Mouse (Mus musculus): ENCODE measurements at regions not wholly inside any gene's neighbourhood (a gene's known extent, or its start where the extent isn't known, plus 50 kb on each side); places are given as distances from the start of the nearest gene placed in this dataset.

DNA sequence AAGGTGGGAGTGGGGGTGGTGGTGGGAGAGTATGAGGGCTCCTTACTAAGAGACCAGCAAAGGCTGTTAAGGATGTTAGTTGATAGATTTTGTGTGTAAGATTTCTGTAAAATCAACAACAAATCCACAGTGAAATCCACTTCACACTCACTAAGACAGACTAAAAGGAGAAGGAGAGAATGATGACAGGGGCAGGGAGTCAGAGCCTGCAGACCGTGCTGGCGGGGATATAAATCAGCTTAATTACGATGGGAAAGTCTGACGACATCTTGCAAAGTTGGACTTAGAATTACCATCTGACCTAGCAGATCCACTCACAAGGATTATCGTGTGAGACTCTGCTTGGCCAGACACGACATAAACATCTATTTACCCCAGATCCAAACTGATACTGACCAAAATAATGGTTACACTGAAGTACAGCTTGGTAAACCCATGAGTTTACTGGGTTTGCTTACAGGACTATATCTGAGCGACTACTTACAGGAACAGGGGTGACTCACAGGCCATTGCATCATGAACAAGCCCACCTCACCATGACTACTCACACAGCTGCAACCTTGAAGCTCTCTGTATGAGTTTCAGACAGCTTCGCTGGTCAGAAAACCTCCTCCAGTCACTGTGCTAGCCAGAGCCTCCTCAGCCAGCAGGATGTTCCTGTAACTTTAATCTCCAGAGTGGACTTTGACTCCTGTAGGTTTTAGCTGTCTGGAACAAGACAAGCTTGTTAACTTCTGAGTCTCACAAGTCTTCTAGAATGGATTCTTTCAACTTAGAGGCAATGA lies 50.5 kb upstream of the Ednra start:
- peak; percentile 70 for DNase-seq (ENCODE audit: low read depth)

DNA sequence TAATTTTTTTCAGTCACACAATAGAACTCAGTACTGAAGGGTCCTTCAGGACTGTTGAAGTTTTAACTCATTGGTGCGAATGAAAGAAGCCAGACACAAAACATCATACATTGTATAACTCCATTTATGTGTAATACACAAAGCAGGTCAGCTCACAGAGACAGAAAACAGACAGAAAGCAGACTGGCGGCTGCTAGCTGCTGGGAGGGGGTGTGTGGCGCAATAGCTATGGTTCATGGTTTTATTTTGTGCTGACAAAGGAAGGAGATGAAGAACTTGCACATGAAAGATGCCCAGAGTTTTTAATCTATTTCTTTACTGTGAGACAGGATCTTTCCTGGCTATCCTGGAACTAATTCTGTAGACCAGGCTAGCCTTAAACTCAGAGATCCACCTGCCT lies 51.3 kb upstream of the Ednra start:
- DNase-seq (ENCODE audit: low read depth) = no peak

DNA sequence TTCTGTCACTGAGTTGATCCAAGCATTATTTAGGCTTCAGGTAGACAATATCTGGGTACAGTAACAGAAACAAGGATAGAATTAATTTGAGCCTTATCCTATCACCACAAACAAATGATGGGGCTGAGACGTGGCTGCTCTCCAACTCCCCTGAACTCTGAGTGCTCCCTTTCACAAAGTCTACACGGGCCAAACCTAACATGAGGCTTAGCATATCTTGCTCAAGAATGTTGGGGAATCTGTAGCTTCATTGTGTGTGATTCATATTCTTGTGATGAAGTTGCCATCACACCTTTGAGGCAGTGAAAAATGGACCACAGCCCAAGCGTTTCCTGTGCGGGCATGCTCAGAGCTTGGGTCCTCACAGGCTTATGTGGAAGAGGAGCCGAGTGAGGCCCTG lies 53.3 kb upstream of the Ednra start:
- DNase-seq (ENCODE audit: low read depth) = peak; percentile 57

DNA sequence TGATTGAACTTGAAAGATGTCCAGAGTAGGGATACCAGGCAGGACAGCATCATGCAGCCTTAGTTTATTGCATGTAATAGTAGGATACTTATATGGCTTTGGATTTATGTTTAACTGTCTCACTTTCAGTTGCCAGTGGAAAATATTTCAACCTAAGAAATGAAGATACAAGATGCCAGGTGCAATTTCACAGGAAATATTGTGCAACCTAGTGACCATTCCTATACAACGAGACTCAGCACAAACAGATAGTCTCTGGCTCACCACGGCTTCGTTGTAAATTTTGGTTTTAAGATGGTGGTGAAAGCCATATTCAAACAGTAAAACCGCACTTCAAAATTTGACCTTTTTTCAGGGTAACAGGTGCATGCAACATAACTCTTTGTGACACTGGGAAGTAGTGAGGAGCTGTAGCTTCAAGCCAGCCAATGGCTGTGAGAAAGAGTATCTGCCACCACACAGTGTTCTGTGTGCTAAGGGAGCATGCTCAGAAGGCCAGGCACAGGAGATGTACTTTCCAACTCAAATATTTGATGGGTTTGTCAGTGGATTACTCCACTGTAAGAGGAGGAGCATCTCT lies 61.5 kb upstream of the Ednra start:
- DNase-seq (ENCODE audit: low read depth) = no peak

DNA sequence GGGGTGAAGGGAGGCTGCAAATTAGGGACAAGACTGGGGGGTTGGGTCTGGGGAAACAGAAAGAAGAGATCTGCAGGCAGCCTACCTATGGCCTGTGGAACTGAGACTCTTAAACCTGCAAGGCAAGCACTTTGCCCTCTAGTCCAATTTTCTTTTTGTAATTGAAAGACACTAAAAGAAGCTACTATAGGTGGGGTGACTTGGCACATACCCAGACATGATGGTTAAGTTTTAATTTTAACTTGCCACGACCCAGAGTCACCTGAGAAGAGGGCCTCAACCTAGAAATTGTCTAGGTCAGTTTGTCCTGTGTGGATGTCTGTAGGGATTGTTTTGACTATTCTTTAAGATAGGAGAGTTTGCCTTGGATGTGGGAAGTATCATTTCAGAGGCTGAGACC lies 70.6 kb upstream of the Ednra start:
- DNase-seq (ENCODE audit: low read depth) = no peak

DNA sequence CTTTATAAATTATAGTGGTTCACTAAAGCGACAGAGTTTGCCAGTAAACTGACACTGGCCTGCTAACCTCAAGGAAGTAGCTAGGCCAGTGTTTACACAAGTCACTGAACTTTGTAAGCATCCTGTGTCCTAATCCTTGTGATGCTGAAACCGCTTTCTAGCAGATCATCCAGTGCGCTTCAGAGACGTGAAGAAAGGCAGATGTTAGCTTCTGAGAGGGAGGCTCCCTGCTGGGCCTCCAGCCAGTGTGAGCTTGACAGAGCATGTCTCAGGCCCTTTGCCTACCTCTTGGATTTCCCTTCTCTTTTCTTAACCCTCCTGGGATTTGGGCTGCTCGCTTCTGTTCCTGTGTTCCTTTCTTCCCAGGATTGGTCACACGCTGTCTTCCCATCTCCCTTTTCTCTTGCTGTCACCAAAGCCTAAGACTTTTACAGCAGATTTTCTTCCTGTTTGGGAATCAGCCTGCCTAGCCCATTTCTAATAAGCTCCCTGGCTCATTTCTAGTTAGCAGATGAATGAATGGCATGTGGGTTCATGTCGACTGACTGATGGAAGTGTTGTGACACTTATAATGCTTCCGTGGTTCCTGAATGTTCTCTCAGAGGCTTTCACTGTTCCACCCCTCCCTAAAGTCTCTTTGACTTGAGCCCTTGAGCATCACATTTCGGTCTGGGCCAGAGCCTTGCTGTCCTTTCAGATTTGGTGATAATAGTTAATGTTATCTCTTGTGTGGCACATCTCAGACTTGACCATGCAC lies 79.1 kb upstream of the Ednra start:
- DNase-seq (ENCODE audit: low read depth) = no peak

DNA sequence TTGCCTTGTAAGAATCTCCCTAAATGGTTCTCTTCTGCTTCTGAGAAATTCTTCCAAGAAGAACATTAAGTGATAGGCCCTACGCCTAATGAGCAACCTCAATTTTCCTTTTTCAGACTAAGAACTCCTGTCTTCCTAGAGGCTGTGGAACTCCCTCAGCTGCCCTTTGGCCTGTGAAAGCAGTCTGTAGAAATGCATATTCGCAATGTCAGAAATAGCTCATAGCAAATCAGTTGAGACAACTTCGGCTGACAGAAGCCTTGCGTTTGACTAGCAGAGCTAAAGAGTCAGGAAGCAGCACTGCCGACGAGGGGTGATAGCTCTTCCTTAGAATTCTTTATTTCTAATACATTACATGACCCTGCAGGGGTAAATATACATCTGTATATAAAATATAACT lies 80.3 kb upstream of the Ednra start:
- no peak for DNase-seq (ENCODE audit: low read depth)

DNA sequence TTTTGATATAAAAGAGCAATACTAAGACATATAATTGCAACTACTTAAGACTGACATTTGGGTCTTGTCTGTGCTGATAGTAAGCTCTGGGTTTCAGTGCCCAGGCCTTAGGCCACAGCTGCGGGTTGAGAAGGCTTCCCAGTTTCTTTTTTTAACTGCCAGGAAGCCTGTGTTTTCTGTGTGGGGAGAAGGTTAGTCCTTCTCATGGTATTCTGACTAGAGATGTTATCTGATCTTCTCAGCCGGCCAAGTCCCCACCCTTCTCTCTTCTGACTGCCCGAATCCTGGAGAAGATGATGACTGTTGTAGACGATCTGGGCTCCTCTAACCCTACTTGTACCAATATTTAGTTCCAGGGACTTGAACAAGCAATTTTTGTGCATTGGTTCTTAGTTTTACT lies 80.7 kb upstream of the Ednra start:
- peak; percentile 46 for DNase-seq (ENCODE audit: low read depth)

DNA sequence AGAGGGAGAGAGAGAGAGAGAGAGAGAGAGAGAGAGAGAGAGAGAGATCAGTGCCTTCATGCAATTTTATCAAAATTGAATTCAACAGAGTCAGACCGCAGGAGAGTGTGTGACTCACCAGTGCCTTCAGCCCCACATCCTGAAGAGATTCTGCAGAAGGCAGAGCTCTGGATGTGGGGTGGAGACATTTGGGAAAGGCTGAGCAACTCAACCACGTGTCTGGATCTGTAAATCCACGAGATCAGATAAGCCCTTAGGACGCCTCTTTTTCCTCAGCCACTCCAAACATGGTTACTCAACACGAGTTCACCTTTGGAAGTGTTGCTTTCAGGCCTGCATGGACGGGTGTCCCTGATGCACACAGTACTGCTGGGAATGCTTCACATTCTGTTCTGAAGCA lies 81.4 kb upstream of the Ednra start:
- DNase-seq (ENCODE audit: low read depth) = peak; percentile 83

DNA sequence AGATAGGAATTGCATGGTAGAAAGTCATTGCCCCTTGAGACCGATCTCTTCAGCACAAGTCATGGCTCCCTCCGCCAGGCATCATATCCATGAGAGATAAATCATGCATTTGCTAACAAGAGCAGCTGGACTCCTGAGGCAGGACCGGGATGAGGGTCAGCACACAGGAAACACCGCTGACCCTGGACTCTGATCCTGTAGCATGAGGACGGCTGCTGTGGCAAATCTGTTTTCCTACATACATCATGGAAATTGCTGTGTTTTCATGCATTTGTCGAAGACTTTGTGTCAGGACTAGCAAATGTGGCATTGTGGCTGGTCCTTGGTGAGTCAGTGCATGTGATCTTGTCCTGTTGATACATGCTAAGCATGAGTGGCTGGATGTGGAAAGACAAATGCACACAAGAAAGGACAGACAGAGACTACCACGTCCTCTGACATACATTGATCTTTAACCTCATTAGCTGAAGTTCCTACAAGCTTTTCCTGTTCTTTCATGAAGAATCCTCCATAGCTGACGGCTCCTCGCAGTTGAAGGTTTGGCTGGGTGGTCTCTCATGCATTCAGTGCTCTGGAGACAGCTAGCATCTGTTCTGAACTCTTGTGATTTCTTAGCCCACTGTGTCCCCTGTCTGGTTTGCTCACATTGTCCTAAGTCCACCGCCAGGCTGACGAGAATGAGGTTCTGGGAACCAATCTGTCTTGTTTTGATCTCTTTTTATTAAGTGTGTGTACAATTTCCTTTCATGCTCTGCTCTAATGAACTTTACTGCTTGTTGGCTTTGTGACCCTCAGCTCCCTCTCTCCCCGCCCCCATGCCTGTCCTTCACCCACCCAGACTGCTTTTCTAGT lies 90.8 kb upstream of the Ednra start:
- DNase-seq (ENCODE audit: low read depth) = no peak

DNA sequence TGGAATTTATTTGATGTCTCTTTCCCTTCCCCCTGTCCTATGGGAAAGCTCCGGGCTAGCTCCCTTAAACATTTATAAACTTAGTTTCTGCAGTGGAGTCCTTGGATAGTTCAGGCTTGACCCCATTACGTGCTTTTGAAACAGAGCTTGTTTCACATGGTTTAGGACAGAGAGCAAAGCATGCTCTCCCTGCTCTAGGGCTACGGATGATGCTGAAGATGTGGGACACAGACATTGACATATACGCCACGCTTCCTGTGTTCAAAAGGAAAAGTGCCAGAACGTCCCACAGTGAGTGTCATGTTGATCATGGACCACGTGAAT lies 91.3 kb upstream of the Ednra start:
- no peak for DNase-seq (ENCODE audit: low read depth)

DNA sequence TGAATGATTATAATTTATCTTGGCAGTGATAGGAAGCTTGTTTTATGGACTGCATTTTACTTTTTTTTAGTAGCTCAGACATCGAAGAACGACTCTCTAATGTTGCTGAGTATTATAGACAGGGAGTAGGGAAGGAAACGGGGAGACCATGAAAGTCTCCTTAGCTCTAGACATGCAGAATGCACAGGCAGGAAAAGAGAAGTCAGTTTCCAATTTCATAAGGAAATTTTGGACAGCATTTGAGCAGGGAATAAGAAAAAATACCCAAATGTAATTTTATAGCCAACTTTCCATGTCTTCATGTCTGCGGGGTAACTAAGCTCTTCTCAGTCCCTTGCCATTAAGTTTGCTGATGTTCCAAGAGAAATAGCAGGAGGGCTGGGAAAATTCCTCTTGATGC lies 92.0 kb upstream of the Ednra start:
- DNase-seq (ENCODE audit: low read depth) = no peak

DNA sequence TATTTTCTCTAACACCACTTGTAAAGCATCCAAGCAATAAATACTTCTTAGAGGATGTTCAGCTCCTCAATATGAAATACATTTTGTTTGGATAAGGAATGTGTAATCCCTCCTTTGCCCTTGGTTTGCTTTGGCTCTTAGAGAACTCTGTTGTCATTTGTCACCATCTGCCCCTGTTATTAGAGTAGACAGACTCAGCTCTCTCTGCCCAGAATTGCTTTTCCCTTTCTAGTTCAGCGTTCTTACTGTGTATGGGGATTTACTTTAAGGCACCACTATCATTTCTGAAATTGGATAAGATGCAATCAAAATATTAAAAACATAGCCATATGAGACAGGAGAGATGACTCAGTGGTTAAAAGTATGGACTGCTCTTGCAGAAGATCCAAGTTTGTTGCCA lies 101.5 kb upstream of the Ednra start:
- peak; percentile 60 for DNase-seq (ENCODE audit: low read depth)

DNA sequence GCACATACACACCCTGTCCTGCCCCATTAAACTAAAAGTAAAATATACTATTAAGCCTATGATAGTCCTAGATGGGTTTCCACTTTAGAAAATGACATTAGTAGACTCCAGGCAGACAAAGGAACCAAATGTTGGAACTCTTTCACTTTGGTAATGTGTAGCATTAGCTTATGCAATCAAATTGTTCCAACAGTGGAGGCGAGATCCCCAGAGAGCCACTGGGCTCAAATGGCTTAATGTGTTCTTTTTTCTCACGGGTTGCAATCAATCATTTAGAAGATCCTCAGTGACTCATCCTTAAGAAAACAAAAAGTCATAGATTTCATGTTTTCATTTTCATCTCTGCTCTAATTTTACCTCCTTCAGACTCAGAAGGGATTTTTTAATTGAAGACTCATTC lies 102.0 kb upstream of the Ednra start:
- DNase-seq (ENCODE audit: low read depth) = peak; percentile 69

DNA sequence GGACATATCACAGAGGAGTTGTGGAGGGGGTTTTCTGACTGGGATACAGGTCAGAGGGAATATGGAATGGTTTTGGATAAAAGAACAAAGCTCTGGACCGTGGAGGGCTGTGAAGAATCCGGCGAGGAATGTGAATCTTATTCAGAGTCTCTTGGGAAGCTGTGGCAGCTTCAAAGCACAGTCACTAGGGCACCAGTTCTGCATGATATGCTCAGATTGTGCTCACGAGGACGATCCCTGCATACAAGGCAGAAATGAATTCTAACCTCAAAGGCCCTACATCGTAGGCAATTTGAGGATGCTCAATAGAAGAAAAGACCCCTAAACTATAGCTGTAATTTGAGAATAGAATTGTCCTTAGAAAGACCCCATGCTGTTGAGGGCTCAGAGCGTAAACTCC lies 103.8 kb upstream of the Ednra start:
- no peak for DNase-seq (ENCODE audit: low read depth)

DNA sequence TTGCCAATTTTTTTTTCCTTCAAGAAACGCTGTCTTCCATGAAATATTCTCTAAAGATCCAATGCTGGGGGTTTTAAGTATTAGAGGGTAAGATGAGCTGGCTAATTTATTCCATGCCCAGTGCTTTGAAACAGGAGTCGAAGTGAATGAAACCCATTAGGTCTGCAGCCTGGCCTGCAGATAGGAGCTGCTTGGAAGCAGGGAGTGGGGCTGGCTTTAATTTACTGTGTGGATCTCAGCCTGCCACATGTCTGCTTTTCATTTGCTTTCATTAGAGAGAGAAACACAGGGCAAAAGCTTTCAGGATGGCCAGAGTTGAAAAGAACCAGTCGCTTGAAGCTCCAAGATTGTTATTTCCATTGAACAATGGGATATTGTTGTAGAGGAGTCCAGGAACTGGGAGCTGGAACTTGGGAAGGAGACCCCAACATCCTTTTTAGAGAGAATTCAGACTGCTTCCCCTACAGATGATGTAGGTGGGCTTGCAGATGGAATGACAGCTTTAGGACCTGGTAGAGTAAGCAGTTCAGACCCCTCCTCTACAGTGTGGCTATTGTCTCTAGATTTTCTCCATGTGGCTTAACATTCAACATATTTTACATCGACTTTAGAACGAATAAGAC lies 105.0 kb upstream of the Ednra start:
- DNase-seq (ENCODE audit: low read depth) = peak; percentile 63

DNA sequence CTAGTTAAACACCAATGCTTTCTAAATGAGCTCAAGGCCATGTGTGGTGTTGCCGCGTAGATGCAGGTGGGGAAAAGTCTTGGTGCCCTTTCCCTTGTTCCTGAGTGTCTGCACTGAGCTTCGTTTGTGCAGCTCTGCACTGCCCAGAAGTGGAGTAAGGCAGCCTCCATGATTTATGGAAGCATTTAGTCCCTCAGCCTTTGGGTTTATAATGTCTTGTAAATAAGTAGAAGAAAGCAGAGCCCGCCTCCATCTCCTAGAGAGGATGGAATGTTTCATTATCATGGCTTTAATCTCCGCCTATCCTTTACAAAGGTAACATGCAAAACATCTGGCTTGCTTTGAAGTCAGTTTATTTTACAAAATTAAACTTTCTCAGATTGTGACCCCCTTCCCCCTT lies 105.5 kb upstream of the Ednra start:
- DNase-seq (ENCODE audit: low read depth) = no peak

DNA sequence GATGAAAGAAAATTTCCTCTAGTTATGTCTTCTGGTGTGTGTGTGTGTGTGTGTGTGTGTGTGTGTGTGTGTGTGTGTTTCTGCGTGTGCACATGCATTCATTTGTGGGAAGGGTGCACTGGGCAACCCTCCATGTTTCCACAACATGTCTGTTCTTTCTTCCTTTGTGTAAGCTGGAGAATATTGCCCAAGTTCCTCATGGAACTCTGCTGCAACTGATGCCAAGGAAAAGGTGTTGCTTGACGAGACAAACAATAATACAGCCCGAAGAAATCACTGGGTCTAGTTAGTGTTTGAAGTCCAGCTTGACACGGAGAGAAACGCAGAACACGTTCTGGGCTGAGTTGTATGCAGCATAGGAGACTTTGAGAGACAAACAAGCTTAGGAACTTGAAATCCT lies 110.0 kb upstream of the Ednra start:
- DNase-seq (ENCODE audit: low read depth) = no peak

DNA sequence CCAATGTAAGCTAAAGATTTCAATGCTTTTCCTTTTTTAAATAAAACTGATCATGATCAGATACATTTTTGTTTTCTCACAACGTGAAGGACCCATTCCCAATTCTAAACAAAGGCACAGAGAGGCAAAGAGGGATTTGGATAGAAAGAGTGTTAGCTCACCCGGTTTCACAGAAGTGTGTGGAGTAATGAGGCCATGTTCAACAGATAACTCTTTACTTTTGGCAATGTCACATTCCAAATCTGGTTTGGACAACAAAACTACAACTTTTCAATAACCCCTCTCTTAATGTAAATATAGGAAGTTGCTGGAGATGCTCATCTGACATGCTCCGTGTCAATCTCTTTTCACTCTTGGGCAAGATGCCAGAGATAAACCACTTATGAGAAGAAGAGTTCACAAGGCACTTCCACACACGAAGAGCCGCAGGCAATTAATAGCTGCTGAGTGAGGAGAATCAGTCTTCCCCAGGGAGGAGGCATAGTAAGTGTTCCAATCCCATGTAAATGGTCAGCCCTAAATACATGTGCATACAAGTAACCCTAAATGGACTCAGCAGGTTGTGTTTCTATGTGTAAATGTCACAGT lies 112.7 kb upstream of the Ednra start:
- DNase-seq (ENCODE audit: low read depth) = no peak

DNA sequence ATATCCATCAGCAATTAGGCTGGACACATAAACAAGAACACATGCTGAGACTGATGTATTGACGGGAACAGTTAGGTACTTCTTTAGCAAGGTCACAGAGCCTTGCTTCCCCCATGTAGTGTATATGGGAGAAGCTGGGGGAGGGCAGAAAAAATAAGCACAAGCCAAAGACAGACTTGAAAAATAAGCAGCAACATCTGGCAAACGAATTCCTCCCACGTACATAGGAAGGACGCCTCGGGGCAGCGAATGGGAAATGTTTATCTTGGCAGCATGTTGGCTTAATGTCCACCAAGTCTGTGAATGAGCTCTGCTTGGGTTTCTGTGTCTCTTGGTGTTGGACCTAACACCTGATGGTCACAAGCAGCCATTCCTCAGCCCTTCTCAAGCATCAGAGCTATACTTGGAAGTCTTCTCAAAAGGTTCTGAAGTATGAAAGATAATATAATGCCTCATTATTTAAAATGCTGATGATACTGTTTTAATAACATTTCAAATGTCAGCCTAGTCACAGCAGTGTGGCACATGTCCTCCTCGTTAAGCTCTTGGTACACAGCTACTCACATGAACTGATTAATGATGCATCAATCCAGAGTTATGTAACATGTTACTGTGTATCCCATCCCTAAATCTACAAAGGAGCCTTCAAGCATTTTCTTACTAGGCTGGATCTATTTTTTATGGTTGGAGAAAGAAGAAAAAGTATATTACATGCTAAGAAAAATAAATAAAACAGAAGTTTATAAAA lies 118.3 kb upstream of the Ednra start:
- peak; percentile 71 for DNase-seq (ENCODE audit: low read depth)

DNA sequence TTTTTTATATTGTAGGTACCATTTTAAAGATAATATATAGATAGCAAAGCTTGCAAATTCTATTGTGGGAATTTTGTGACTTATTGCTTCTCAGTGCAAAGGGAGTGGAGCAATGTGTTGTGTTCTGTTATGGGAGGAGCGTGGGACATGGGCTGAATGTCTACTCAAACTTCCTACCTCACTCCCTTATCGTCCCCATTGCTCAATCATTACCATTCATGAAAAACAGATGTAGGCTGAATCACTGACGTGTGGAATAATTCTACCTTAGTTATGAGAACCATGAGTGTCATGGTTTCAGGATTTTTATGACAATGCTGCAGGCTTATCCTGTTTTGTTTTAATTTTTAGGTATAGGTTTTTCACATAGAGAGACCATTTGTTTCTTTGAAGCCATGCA lies 119.0 kb upstream of the Ednra start:
- peak; percentile 66 for DNase-seq (ENCODE audit: low read depth)
